Mouse (Mus musculus) embryonic facial prominence, embryonic 12.5 days (tissue): ENCODE measurements at regions not wholly inside any gene's neighbourhood (a gene's known extent, or its start where the extent isn't known, plus 50 kb on each side); places are given as distances from the start of the nearest gene placed in this dataset.

Source experiments
- ATAC-seq: fragments of 200-750 bp; cut with Nextera tagmentation; 2 replicates; pipeline ENCODE4 v1.8.0; 2017; ENCODE audit not compliant: insufficient number of reproducible peaks, insufficient read depth, low FRiP score, low TSS enrichment
- H3K27ac ChIP-seq: fragments of 300-500 bp; sonication (generic); 2 replicates; pipeline ENCODE4 v1.5.1; 2016; ENCODE audit warnings: mild to moderate bottlenecking
- H3K27me3 ChIP-seq: fragments of 300-500 bp; sonication (generic); 2 replicates; pipeline ENCODE4 v1.6.1; 2016; ENCODE audit warnings: mild to moderate bottlenecking, moderate library complexity
- H3K36me3 ChIP-seq: fragments of 300-500 bp; sonication (generic); 2 replicates; pipeline ENCODE4 v1.6.1; 2016; ENCODE audit warnings: mild to moderate bottlenecking
- H3K4me1 ChIP-seq: fragments of 300-500 bp; sonication (generic); 2 replicates; pipeline ENCODE4 v1.6.1; 2016
- H3K4me2 ChIP-seq: fragments of 300-500 bp; sonication (generic); replicated peaks from 2 replicates; pipeline ENCODE4 v1.6.1; 2016; ENCODE audit warnings: mild to moderate bottlenecking, moderate library complexity
- H3K4me3 ChIP-seq: fragments of 300-500 bp; sonication (generic); 2 replicates; pipeline ENCODE4 v1.5.1; 2016; ENCODE audit warnings: mild to moderate bottlenecking
- H3K9ac ChIP-seq: fragments of 300-500 bp; sonication (generic); 2 replicates; pipeline ENCODE4 v1.6.1; 2016; ENCODE audit warnings: mild to moderate bottlenecking, moderate library complexity
- H3K9me3 ChIP-seq: fragments of 300-500 bp; sonication (generic); 2 replicates; pipeline ENCODE4 v1.6.1; 2016; ENCODE audit warnings: mild to moderate bottlenecking, moderate library complexity
- WGBS: fragments of 180-500 bp; shearing (Covaris S2); methylation state at CpG from one replicate; pipeline ENCODE4 v1.1.7; 2016; 5-methylcytosine and 5-hydroxymethylcytosine counted together

GRCm38 (mm10) chr9:88073579-88073978 lies 253.4 kb upstream of the Nt5e start:
- no peaks in the 10 kb centered on the region for H3K36me3 ChIP-seq
- no peak overlapping the region for H3K4me2 ChIP-seq
- H3K27me3 ChIP-seq: no peaks in the 10 kb centered on the region
- peaks cover 11% of the 10 kb centered on the region for H3K4me1 ChIP-seq
- no peak for ATAC-seq
- H3K9me3 ChIP-seq: no peaks in the 10 kb centered on the region
- 59% methylated on average over 7 of the region's 7 CpGs for WGBS
- H3K4me3 ChIP-seq: no peak overlapping the region
- no peak overlapping the region for H3K27ac ChIP-seq
- H3K9ac ChIP-seq: no peak overlapping the region

- H3K4me2 ChIP-seq: no peak overlapping the region
- H3K27ac ChIP-seq: no peak overlapping the region
- no peak overlapping the region for H3K9ac ChIP-seq
- ATAC-seq: no peak
- no peaks in the 10 kb centered on the region for H3K27me3 ChIP-seq
- WGBS: 42% methylated on average over 5 of the region's 5 CpGs
- no peaks in the 10 kb centered on the region for H3K9me3 ChIP-seq
- no peak overlapping the region for H3K4me3 ChIP-seq
- H3K4me1 ChIP-seq: no peaks in the 10 kb centered on the region
- H3K36me3 ChIP-seq: no peaks in the 10 kb centered on the region
Measured at GRCm38 (mm10) chr9:88082931-88083479, 244.0 kb upstream of the Nt5e start.

DNA sequence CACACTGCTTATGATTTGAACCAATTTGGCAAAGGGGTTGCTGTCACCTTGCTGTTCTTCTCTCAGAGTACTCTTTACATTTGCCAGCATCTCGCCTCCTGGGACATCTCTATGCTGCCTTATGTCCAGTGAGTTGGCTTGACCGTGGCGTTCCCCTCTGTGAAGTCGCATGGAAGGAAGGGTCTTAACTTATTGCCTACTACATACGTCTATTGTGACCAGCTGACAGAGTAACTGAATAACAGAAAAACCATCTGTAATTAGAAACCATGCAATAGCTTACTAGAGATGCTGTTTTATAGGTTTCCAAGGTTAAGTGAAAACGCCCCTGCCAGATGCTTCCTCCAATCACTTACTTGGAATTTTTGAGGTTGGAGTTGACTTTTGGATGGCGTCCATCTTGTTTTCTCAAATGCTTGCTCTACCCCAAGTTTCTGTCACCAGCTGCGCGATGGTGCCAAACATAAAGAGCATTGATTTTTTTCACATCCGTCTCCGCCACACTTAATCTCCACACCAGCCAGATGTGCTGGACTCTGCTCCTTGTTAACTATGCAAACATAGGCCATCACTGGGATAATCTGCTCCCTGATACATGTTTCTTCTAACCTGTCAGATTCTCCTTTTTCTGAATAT lies 241.7 kb upstream of the Nt5e start:
- no peak overlapping the region for H3K4me3 ChIP-seq
- no peaks in the 10 kb centered on the region for H3K9me3 ChIP-seq
- no peak overlapping the region for H3K9ac ChIP-seq
- no peak overlapping the region for H3K27ac ChIP-seq
- no peak for ATAC-seq
- no peaks in the 10 kb centered on the region for H3K4me1 ChIP-seq
- no peaks in the 10 kb centered on the region for H3K36me3 ChIP-seq
- H3K27me3 ChIP-seq: no peaks in the 10 kb centered on the region
- WGBS: 90% methylated on average over 11 of the region's 11 CpGs
- H3K4me2 ChIP-seq: no peak overlapping the region

DNA sequence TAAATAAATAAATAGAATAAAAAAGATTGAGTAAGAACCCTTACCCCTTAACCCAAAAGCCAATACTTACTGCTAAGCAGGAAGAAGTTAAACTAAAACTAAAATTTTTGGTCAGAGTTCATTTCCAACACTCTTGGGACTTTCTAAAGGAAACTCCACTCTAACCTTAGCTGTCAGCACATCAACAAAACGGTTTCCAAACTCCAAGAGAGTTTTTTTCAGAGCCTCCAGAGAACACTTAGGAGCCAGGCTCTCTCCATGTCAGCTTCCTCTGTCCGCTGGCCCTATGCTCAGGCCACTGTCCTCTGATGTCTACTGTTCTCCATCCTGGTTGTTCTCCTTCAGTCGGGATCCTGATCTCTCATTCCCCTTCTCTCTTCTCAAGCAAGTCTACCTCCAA lies 241.1 kb upstream of the Nt5e start:
- Histone ChIP-seq H3K27ac (no peak overlapping the region), H3K27me3 (no peaks in the 10 kb centered on the region), H3K4me1 (no peaks in the 10 kb centered on the region), H3K36me3 (no peaks in the 10 kb centered on the region), H3K4me3 (no peak overlapping the region), H3K9ac (no peak overlapping the region), H3K9me3 (no peaks in the 10 kb centered on the region), H3K4me2 (no peak overlapping the region)
- no peak for ATAC-seq
- WGBS: 56% methylated on average over 3 of the region's 3 CpGs

- WGBS: 62% methylated on average over 8 of the region's 8 CpGs
- Histone ChIP-seq H3K9ac (no peak overlapping the region), H3K4me1 (no peaks in the 10 kb centered on the region), H3K9me3 (no peaks in the 10 kb centered on the region), H3K27ac (no peak overlapping the region), H3K27me3 (no peaks in the 10 kb centered on the region), H3K4me3 (no peak overlapping the region), H3K4me2 (no peak overlapping the region), H3K36me3 (no peaks in the 10 kb centered on the region)
- no peak for ATAC-seq
Measured at GRCm38 (mm10) chr9:88091781-88092527, 235.0 kb upstream of the Nt5e start.

GRCm38 (mm10) chr9:88092561-88092960 lies 234.4 kb upstream of the Nt5e start:
- Histone ChIP-seq H3K9me3 (no peaks in the 10 kb centered on the region), H3K27ac (no peak overlapping the region), H3K9ac (no peak overlapping the region), H3K4me1 (no peaks in the 10 kb centered on the region), H3K27me3 (no peaks in the 10 kb centered on the region), H3K4me3 (no peak overlapping the region), H3K36me3 (no peaks in the 10 kb centered on the region), H3K4me2 (no peak overlapping the region)
- no peak for ATAC-seq
- WGBS: 79% methylated on average over 4 of the region's 4 CpGs

- H3K4me1 ChIP-seq: no peaks in the 10 kb centered on the region
- ATAC-seq: no peak
- H3K9me3 ChIP-seq: no peaks in the 10 kb centered on the region
- H3K27me3 ChIP-seq: no peaks in the 10 kb centered on the region
- no peak overlapping the region for H3K4me2 ChIP-seq
- H3K9ac ChIP-seq: no peak overlapping the region
- WGBS: 55% methylated on average over 1 of the region's 1 CpGs
- no peak overlapping the region for H3K4me3 ChIP-seq
- no peaks in the 10 kb centered on the region for H3K36me3 ChIP-seq
- H3K27ac ChIP-seq: no peak overlapping the region
Measured at GRCm38 (mm10) chr9:88113094-88113493, 213.9 kb upstream of the Nt5e start.

GRCm38 (mm10) chr9:88120536-88120935 lies 206.5 kb upstream of the Nt5e start:
- H3K27me3 ChIP-seq: no peaks in the 10 kb centered on the region
- H3K4me1 ChIP-seq: no peaks in the 10 kb centered on the region
- ATAC-seq: no peak
- H3K9ac ChIP-seq: no peak overlapping the region
- H3K27ac ChIP-seq: no peak overlapping the region
- no peaks in the 10 kb centered on the region for H3K36me3 ChIP-seq
- no peak overlapping the region for H3K4me3 ChIP-seq
- no peak overlapping the region for H3K4me2 ChIP-seq
- WGBS: 90% methylated on average over 5 of the region's 5 CpGs
- no peaks in the 10 kb centered on the region for H3K9me3 ChIP-seq

DNA sequence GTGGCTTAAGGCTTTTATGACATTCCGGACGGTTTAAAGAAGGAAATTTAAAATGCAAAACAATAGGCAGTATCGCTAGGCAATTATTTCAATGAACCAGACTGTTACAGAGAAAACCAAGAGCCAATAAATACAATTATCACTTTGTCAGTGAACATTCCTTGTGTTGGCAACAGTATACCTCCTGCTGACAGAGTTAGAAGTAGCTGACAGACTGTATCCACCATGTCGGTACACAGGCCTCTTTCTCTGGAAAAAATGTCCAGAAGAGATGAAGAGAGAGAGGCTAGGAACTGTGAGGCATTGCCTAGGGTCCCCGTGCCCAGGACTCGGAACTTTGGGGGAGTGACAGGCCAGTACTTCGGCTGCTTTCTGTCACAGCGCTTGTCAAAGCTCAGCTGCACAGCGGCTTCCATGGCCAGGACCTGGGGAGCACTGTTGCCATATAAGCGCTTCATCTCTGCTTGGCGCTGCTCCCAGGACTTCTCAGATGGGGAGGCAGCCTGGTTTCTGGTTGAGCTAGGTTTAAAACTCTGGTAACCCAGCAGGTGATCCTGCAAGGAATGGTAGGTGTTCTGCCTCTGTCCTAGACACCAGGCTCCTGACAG lies 205.9 kb upstream of the Nt5e start:
- no peak overlapping the region for H3K9ac ChIP-seq
- WGBS: 83% methylated on average over 11 of the region's 11 CpGs
- H3K9me3 ChIP-seq: no peaks in the 10 kb centered on the region
- H3K4me3 ChIP-seq: no peak overlapping the region
- no peak overlapping the region for H3K4me2 ChIP-seq
- H3K27ac ChIP-seq: no peak overlapping the region
- no peak for ATAC-seq
- no peaks in the 10 kb centered on the region for H3K27me3 ChIP-seq
- H3K4me1 ChIP-seq: no peaks in the 10 kb centered on the region
- H3K36me3 ChIP-seq: no peaks in the 10 kb centered on the region

DNA sequence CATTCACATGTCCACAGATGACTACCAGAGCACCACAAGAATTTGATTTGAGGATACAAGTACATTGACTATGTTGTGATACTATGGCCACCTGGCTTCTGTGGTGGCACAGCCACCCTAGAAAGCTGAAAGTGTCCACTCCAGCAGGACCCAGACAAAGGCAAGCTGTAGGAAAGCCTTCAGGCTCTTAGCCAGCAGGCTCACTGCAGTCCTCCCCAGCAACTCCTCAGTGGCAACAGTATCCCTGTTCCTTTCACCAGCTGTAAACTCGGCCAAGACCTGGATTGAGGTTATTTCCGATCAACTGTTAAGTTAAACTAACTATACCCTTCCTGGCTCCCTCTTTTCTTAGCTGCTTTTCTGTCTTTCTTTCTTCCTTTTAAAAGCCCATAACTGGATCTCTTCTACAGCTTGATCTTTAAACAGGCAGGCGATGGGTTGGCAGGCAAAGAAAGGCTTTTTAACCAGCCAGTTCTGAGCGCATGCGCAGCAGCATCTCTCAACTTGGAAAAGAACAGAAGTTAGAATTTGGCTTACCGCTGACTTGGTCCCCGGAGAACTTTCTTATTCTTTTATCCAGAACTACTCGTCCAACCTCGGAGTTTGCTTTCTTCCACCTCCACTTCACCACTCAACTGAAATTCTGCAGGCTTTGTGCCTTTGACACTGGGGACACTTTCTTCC lies 202.5 kb upstream of the Nt5e start:
- WGBS: 87% methylated on average over 9 of the region's 9 CpGs
- H3K4me2 ChIP-seq: no peak overlapping the region
- H3K9me3 ChIP-seq: no peaks in the 10 kb centered on the region
- H3K4me1 ChIP-seq: no peaks in the 10 kb centered on the region
- H3K36me3 ChIP-seq: no peaks in the 10 kb centered on the region
- H3K9ac ChIP-seq: no peak overlapping the region
- no peak overlapping the region for H3K4me3 ChIP-seq
- ATAC-seq: no peak
- H3K27me3 ChIP-seq: no peaks in the 10 kb centered on the region
- no peak overlapping the region for H3K27ac ChIP-seq

GRCm38 (mm10) chr9:88163025-88163780 lies 163.8 kb upstream of the Nt5e start:
- 70% methylated on average over 6 of the region's 6 CpGs for WGBS
- H3K36me3 ChIP-seq: no peaks in the 10 kb centered on the region
- H3K4me2 ChIP-seq: no peak overlapping the region
- H3K9ac ChIP-seq: no peak overlapping the region
- no peak for ATAC-seq
- no peaks in the 10 kb centered on the region for H3K27me3 ChIP-seq
- H3K9me3 ChIP-seq: no peaks in the 10 kb centered on the region
- H3K4me1 ChIP-seq: no peaks in the 10 kb centered on the region
- no peak overlapping the region for H3K4me3 ChIP-seq
- H3K27ac ChIP-seq: no peak overlapping the region
